Mouse (Mus musculus) gastrocnemius, postnatal 25 days (tissue): ENCODE results near the gene Pla2g4c. TPM values are rescaled to one million over a fixed set of nuclear protein-coding genes. Genes with fewer than 3 reads are reported as not detected.

Experiments used
- DNase-seq: peaks from one replicate; pipeline ENCODE4 v3.0.0; 2022
- total RNA-seq, 2 experiments: library from RNA; stranded (reverse); gene quantifications; 1 replicate in 1 of 2; 2 replicates in 1 of 2; pipeline ENCODE4 v1.2.3; 2021

The Pla2g4c gene
- total RNA-seq, 2 experiments from 2014 or later: 0.08 TPM; not detected in 1

DNA sequence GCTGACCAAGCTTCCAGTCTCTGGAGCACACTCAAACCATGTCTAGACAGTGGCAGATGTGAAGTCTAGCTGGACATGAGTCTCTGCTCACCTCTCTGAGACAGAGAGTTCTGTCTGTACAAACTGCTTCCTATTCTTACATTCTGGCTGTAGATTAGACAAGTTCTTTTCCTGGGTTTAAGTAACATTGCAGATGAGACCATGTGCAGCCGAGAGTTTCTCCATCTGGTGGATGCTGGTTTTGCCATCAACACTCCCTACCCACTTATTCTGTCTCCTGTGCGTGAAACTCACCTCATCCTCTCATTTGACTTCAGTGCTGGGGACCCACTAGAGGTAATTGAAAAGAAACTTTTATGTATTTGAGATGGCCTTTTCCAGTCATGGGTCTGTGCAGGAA lies 56.1 kb downstream of the Pla2g4c start:
- DNase-seq: no peak

DNA sequence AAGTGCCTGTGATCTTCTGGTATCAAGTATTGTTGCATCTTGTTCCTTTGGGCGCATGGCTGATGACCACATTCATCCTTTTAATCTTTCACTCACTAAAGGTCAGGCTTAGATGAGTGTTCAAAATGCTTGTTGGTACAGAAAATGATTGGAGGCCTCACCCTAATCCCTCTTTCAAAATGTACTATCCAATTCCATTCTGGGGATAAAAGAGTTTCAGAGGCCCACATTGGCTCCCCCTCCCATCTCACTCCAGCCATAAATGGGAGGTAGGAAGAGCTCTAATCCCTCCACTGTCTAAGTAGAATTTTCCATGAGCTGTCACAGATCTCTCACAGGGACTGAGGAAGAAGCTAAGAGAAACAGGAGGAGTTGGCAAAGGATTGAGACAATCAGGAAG lies 73.4 kb downstream of the Pla2g4c start, which contains the start of gene Cabp5:
Gene Cabp5 (plus strand): TSS at position 301 of the 400 bp plus-strand sequence.
- no peak for DNase-seq

Other genes with a start within 250 kb of the Pla2g4c start
- not detected for gene Vmn1r85, start 229.5 kb upstream of the Pla2g4c start, total RNA-seq
- gene Vmn1r86, start 204.7 kb upstream of the Pla2g4c start, total RNA-seq: not detected
- not detected for gene Vmn1r87, start 184.5 kb upstream of the Pla2g4c start, total RNA-seq
- gene Vmn1r88, start 165.1 kb upstream of the Pla2g4c start, total RNA-seq: under 1 TPM; 0.03 to 0.10 TPM
- not detected for gene Vmn1r89, start 111.6 kb upstream of the Pla2g4c start, total RNA-seq
- 1 to 10 TPM in 1 of 2 experiments, under 1 TPM in 1; 1.00 to 2.4 TPM for gene Lig1, start 47.4 kb upstream of the Pla2g4c start, total RNA-seq
- gene Zswim9, start 45.9 kb upstream of the Pla2g4c start, total RNA-seq: 1 to 10 TPM; 7.6 to 8.0 TPM
- gene Cabp5, start 73.5 kb downstream of the Pla2g4c start, total RNA-seq: not detected
- not detected for gene Bsph1, start 126.2 kb downstream of the Pla2g4c start, total RNA-seq
- not detected for gene Bsph2, start 246.4 kb downstream of the Pla2g4c start, total RNA-seq